Mouse (Mus musculus) kidney, adult 9 months (tissue): ENCODE data around the gene Alcam.
A peak's percentile ranks its signal among the peaks of the same experiment; 100 is the strongest.

ENCODE experiments used
- DNase-seq: peaks from one replicate; pipeline ENCODE4 v3.0.0; 2022

Gene Alcam

GRCm38 (mm10) chr16:52363944-52364511 is 89.8 kb downstream of the Alcam start:
- DNase-seq = no peak

GRCm38 (mm10) chr16:52343467-52344033 is 110.3 kb downstream of the Alcam start:
- DNase-seq = no peak

GRCm38 (mm10) chr16:52342694-52343466 is 111.0 kb downstream of the Alcam start:
- no peak for DNase-seq

- no peak for DNase-seq
These were observed 119.8 kb downstream of the Alcam start for GRCm38 (mm10) chr16:52334084-52334483.

- DNase-seq = no peak
These were observed 120.2 kb downstream of the Alcam start for GRCm38 (mm10) chr16:52333631-52334030.

- no peak for DNase-seq
These were observed 122.5 kb downstream of the Alcam start for GRCm38 (mm10) chr16:52331341-52331830.

- DNase-seq = no peak
These were observed 124.5 kb downstream of the Alcam start for GRCm38 (mm10) chr16:52329420-52329819.

- DNase-seq = no peak
These were observed 134.6 kb downstream of the Alcam start for GRCm38 (mm10) chr16:52319229-52319628.

GRCm38 (mm10) chr16:52311073-52311472 is 142.8 kb downstream of the Alcam start:
- DNase-seq = peak; percentile 73

- DNase-seq = no peak
These were observed 146.9 kb downstream of the Alcam start for GRCm38 (mm10) chr16:52307016-52307415.

GRCm38 (mm10) chr16:52303532-52303902 is 150.4 kb downstream of the Alcam start:
- DNase-seq = no peak

- no peak for DNase-seq
These were observed 150.9 kb downstream of the Alcam start for GRCm38 (mm10) chr16:52302790-52303531.

GRCm38 (mm10) chr16:52301730-52302129 is 152.1 kb downstream of the Alcam start:
- no peak for DNase-seq

GRCm38 (mm10) chr16:52296376-52296775 is 157.5 kb downstream of the Alcam start:
- DNase-seq = peak; percentile 58

GRCm38 (mm10) chr16:52295535-52295934 is 158.3 kb downstream of the Alcam start:
- DNase-seq = no peak

- peak; percentile 42 for DNase-seq
These were observed 161.3 kb downstream of the Alcam start for GRCm38 (mm10) chr16:52292440-52293048.

GRCm38 (mm10) chr16:52280186-52280585 is 173.7 kb downstream of the Alcam start:
- no peak for DNase-seq

- no peak for DNase-seq
These were observed 188.8 kb downstream of the Alcam start for GRCm38 (mm10) chr16:52265066-52265465.

GRCm38 (mm10) chr16:52263751-52264150 is 190.1 kb downstream of the Alcam start:
- DNase-seq = peak; percentile 61

GRCm38 (mm10) chr16:52262582-52262981 is 191.3 kb downstream of the Alcam start:
- DNase-seq = no peak

- DNase-seq = peak; percentile 43
These were observed 192.1 kb downstream of the Alcam start for GRCm38 (mm10) chr16:52261755-52262154.

GRCm38 (mm10) chr16:52250935-52251334 is 202.9 kb downstream of the Alcam start:
- DNase-seq = no peak

- DNase-seq = peak; percentile 58
These were observed 203.7 kb downstream of the Alcam start for GRCm38 (mm10) chr16:52250196-52250595.
